Mouse (Mus musculus) stomach, embryonic 15.5 days (tissue): ENCODE measurements around the gene Pten. TPM values are rescaled to one million over a fixed set of nuclear protein-coding genes. Genes with fewer than 3 reads are reported as not detected.
"Not testable (repeated sequence)": the region's sequence is repeated elsewhere in the genome, so short reads cannot be mapped to it uniquely, and the experiment has no call there.

Experiments
- ATAC-seq: fragments of 200-750 bp; cut with Nextera tagmentation; 2 replicates; pipeline ENCODE4 v1.8.0; 2017; ENCODE audit warnings: low read depth, moderate number of reproducible peaks, moderate TSS enrichment; ENCODE audit not compliant: insufficient read depth, low FRiP score
- H3K27ac ChIP-seq: fragments of 300-500 bp; sonication (generic); 2 replicates; pipeline ENCODE4 v1.5.1; 2015; ENCODE audit warnings: mild to moderate bottlenecking, inconsistent platforms
- H3K27me3 ChIP-seq: fragments of 300-500 bp; sonication (generic); replicated peaks from 2 replicates; pipeline ENCODE4 v1.6.1; 2015; ENCODE audit warnings: inconsistent platforms
- H3K36me3 ChIP-seq: fragments of 300-500 bp; sonication (generic); 2 replicates; pipeline ENCODE4 v1.6.1; 2015; ENCODE audit warnings: inconsistent platforms
- H3K4me1 ChIP-seq: fragments of 300-500 bp; sonication (generic); 2 replicates; pipeline ENCODE4 v1.6.1; 2015; ENCODE audit warnings: inconsistent platforms
- H3K4me2 ChIP-seq: fragments of 300-500 bp; sonication (generic); 2 replicates; pipeline ENCODE4 v1.6.1; 2015; ENCODE audit warnings: mild to moderate bottlenecking, inconsistent platforms
- H3K4me3 ChIP-seq: fragments of 300-500 bp; sonication (generic); replicated peaks from 2 replicates; pipeline ENCODE4 v1.5.1; 2015; ENCODE audit warnings: inconsistent platforms
- H3K9ac ChIP-seq: fragments of 300-500 bp; sonication (generic); 2 replicates; pipeline ENCODE4 v1.6.1; 2015; ENCODE audit warnings: inconsistent platforms
- H3K9me3 ChIP-seq: fragments of 300-500 bp; sonication (generic); 2 replicates; pipeline ENCODE4 v1.6.1; 2016; ENCODE audit warnings: inconsistent platforms
- WGBS: fragments of 180-500 bp; shearing (Covaris S2); methylation state at CpG from one replicate; pipeline ENCODE4 v1.1.7; 2015; 5-methylcytosine and 5-hydroxymethylcytosine counted together
- polyA plus RNA-seq: library from polyadenylated mRNA; unstranded; fragments of >200 nt; fragmentation: Nextera tagmentation; extraction: Ambion mirVana; gene quantifications from 2 replicates; pipeline ENCODE4 v1.2.1, GENCODE M21; 2015

Gene Pten
- polyA plus RNA-seq, 1 experiment from 2014 or later: 9.7 TPM

GRCm38 (mm10) chr19:32781305-32782071, 24.2 kb downstream of the Pten start:
- no peak for ATAC-seq
- Histone ChIP-seq H3K27me3 (no peaks in the 10 kb centered on the region), H3K27ac (no peak overlapping the region), H3K36me3 (no peaks in the 10 kb centered on the region), H3K4me2 (no peak overlapping the region), H3K9ac (no peak overlapping the region), H3K9me3 (no peaks in the 10 kb centered on the region), H3K4me1 (no peaks in the 10 kb centered on the region), H3K4me3 (no peak overlapping the region)
- 64% methylated on average over 5 of the region's 5 CpGs for WGBS

GRCm38 (mm10) chr19:32787388-32787787, 30.1 kb downstream of the Pten start:
- peaks cover 11% of the 10 kb centered on the region; the same call in 1 of the 2 replicates for H3K4me1 ChIP-seq
- not testable (repeated sequence) for H3K9ac ChIP-seq, H3K27me3 ChIP-seq, H3K4me2 ChIP-seq, H3K4me3 ChIP-seq, ATAC-seq, H3K9me3 ChIP-seq, H3K36me3 ChIP-seq, H3K27ac ChIP-seq
- WGBS: 54% methylated on average over 4 of the region's 4 CpGs

DNA sequence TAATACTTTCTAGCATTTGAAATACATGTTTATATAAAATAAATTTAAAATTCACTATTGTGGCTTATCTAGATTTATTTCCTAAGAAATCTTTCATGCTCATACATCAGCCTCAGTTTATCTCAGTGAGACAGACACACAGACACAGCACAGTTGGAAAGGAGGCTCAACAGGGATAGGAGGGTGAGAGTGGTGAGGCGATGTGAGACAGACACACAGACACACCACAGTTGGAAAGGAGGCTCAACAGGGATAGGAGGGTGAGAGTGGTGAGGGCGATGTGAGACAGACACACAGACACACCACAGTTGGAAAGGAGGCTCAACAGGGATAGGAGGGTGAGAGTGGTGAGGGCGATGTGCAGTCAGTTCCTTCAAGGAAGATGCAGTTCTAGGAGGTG, 30.7 kb downstream of the Pten start:
- not testable (repeated sequence) for H3K27ac ChIP-seq, H3K4me2 ChIP-seq, ATAC-seq, H3K9ac ChIP-seq, H3K36me3 ChIP-seq, H3K27me3 ChIP-seq, H3K9me3 ChIP-seq, H3K4me3 ChIP-seq
- peaks cover 11% of the 10 kb centered on the region; the same call in 1 of the 2 replicates for H3K4me1 ChIP-seq
- 83% methylated on average over 3 of the region's 3 CpGs for WGBS

DNA sequence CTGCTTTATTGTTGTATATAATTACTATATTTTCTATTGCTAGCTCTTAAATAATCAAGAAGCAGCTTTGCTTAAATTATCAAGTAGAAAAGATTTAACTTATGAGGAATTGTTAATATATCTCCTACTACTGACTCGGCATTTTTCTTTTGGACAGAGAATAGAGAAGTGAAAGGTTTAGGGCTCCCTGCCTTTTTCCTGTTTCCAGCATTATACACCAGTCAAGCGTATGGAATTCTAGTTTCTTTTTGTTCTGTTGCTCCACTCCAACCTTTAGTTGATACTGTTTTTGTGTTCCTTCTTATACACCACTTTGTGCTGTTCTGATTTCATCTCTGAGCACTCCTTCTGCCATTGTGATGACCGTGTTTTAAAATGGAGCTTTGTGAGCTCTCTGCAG, 32.2 kb downstream of the Pten start:
- H3K9me3 ChIP-seq: no peaks in the 10 kb centered on the region
- WGBS: 58% methylated on average over 3 of the region's 3 CpGs
- no peak overlapping the region for H3K9ac ChIP-seq
- no peak overlapping the region for H3K4me3 ChIP-seq
- no peak for ATAC-seq
- H3K4me1 ChIP-seq: peaks cover 14% of the 10 kb centered on the region; the same call in 1 of the 2 replicates
- H3K36me3 ChIP-seq: no peaks in the 10 kb centered on the region
- H3K27me3 ChIP-seq: no peaks in the 10 kb centered on the region
- H3K4me2 ChIP-seq: no peak overlapping the region
- H3K27ac ChIP-seq: no peak overlapping the region

DNA sequence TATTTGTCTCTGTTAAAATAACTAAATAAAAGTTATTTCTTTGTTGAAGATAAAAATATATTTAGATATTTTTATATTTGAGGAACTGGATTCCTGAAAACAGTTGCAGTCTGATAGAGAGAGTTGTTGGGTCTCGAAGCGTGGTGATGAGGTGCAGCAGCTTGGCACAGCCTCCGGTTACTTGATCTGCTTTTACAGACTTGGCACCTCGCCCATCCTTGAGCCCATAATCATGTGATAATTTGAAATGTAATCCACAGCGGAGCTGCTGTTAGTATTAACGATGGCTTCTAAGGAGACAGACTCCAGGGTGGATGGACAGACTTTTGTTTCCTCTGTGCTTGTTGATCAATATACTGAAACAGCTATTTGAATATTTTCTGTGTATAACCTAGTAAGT, 35.3 kb downstream of the Pten start:
- Histone ChIP-seq H3K4me2 (no peak overlapping the region), H3K9ac (no peak overlapping the region), H3K4me3 (no peak overlapping the region), H3K27me3 (no peaks in the 10 kb centered on the region), H3K36me3 (no peaks in the 10 kb centered on the region), H3K9me3 (no peaks in the 10 kb centered on the region), H3K4me1 (peaks cover 14% of the 10 kb centered on the region; the same call in 1 of the 2 replicates), H3K27ac (no peak overlapping the region)
- WGBS: 16% methylated on average over 6 of the region's 6 CpGs
- no peak for ATAC-seq

DNA sequence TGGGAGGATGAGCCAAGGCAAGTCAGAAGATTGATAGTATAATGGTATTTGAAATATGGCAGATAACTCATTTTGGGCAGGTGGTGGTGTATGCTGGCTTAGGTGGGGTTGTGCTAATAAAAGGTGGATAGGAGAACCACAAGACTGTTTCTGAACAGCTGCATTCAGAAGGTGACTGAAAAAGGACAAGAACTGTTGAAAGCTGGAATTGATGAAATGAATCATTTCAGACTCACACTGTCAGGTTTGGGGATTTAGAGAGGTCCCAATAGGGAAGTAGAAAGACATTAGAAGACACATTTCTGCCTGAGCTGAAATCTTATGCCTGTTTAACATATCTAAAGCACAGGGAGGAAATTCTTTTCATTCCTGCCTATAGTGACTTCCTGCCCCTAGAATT, 36.6 kb downstream of the Pten start:
- no peaks in the 10 kb centered on the region for H3K36me3 ChIP-seq
- H3K9ac ChIP-seq: no peak overlapping the region
- H3K9me3 ChIP-seq: no peaks in the 10 kb centered on the region
- H3K4me2 ChIP-seq: no peak overlapping the region
- ATAC-seq: no peak
- H3K27ac ChIP-seq: no peak overlapping the region
- no peak overlapping the region for H3K4me3 ChIP-seq
- H3K4me1 ChIP-seq: peaks cover 5% of the 10 kb centered on the region; the same call in 1 of the 2 replicates
- no peaks in the 10 kb centered on the region for H3K27me3 ChIP-seq

- no peak for ATAC-seq
- H3K4me1 ChIP-seq: no peaks in the 10 kb centered on the region
- H3K27me3 ChIP-seq: no peaks in the 10 kb centered on the region
- peaks cover 6% of the 10 kb centered on the region; the same call in 1 of the 2 replicates for H3K36me3 ChIP-seq
- no peak overlapping the region for H3K4me2 ChIP-seq
- 82% methylated on average over 2 of the region's 2 CpGs for WGBS
- H3K9me3 ChIP-seq: no peaks in the 10 kb centered on the region
- no peak overlapping the region for H3K9ac ChIP-seq
- H3K27ac ChIP-seq: no peak overlapping the region
- no peak overlapping the region for H3K4me3 ChIP-seq
Measured at GRCm38 (mm10) chr19:32800557-32800956, 43.3 kb downstream of the Pten start.

- Histone ChIP-seq H3K4me3 (no peak overlapping the region), H3K9me3 (no peaks in the 10 kb centered on the region), H3K27ac (no peak overlapping the region), H3K4me2 (no peak overlapping the region), H3K9ac (no peak overlapping the region), H3K36me3 (peaks cover 6% of the 10 kb centered on the region; the same call in 1 of the 2 replicates), H3K4me1 (0 out of 2 replicates have a peak, but pooled peaks cover 3% of the 10 kb centered on the region), H3K27me3 (no peaks in the 10 kb centered on the region)
- ATAC-seq: no peak
- WGBS: 47% methylated on average over 4 of the region's 4 CpGs
Measured at GRCm38 (mm10) chr19:32804703-32805102, 47.4 kb downstream of the Pten start.

DNA sequence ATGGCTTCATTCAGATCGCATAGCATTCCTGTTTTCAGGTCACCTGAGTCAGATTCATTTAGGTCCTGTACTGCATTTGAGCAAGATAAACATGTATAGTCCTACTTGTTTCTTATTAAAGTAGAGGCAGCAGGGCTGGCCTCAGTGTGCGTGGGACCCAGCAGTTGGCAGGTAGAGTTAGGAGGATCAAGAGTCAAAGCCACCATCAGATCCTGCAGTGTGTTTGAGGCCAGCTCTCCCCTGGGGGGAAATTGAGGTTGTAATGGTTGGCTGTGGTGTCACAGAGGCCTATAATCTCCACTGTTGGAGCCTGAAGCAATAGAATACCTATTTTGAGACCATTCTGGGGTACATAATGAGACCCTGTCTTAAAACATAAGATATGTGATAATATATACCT, 50.3 kb downstream of the Pten start:
- no peaks in the 10 kb centered on the region for H3K27me3 ChIP-seq
- no peak overlapping the region for H3K27ac ChIP-seq
- ATAC-seq: no peak
- no peak overlapping the region for H3K4me3 ChIP-seq
- peaks cover 9% of the 10 kb centered on the region; the same call in 1 of the 2 replicates for H3K36me3 ChIP-seq
- no peak overlapping the region for H3K9ac ChIP-seq
- no peaks in the 10 kb centered on the region for H3K9me3 ChIP-seq
- 0 out of 2 replicates have a peak, but pooled peaks cover 3% of the 10 kb centered on the region for H3K4me1 ChIP-seq
- WGBS: 89% methylated on average over 2 of the region's 2 CpGs
- no peak overlapping the region for H3K4me2 ChIP-seq

GRCm38 (mm10) chr19:32808690-32809089, 51.4 kb downstream of the Pten start:
- 66% methylated on average over 6 of the region's 6 CpGs for WGBS
- no peak overlapping the region for H3K9ac ChIP-seq
- H3K4me1 ChIP-seq: 0 out of 2 replicates have a peak, but pooled peaks cover 3% of the 10 kb centered on the region
- H3K4me2 ChIP-seq: no peak overlapping the region
- no peak for ATAC-seq
- no peaks in the 10 kb centered on the region for H3K27me3 ChIP-seq
- no peak overlapping the region for H3K4me3 ChIP-seq
- H3K36me3 ChIP-seq: peaks cover 3% of the 10 kb centered on the region; the same call in 1 of the 2 replicates
- H3K27ac ChIP-seq: no peak overlapping the region
- no peaks in the 10 kb centered on the region for H3K9me3 ChIP-seq

DNA sequence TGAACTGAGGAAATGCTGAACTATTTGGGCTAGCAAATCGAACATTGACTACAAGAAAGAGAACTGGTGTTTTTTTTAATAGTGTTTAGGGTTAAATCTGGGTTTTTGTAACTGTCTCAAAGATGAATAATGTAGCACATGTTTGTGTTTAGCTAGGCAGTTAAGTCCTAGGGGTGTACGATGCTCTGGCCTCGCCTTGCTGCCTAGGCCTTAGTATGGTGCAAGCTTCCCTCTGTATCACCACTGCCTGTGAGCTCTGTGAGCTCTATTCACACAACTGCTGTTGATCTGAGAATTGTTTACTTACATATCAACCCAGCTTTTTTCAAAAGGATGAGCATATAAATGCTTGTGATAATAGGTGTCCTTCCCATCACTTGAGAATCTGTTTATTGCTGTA, 51.8 kb downstream of the Pten start:
- 52% methylated on average over 3 of the region's 3 CpGs for WGBS
- H3K27me3 ChIP-seq: no peaks in the 10 kb centered on the region
- no peak for ATAC-seq

GRCm38 (mm10) chr19:32818759-32819158, 61.5 kb downstream of the Pten start:
- no peaks in the 10 kb centered on the region for H3K9me3 ChIP-seq
- no peak overlapping the region for H3K4me2 ChIP-seq
- no peak for ATAC-seq
- H3K27me3 ChIP-seq: no peaks in the 10 kb centered on the region
- peaks cover 6% of the 10 kb centered on the region; the same call in 1 of the 2 replicates for H3K36me3 ChIP-seq
- H3K4me1 ChIP-seq: no peaks in the 10 kb centered on the region
- H3K9ac ChIP-seq: no peak overlapping the region
- no peak overlapping the region for H3K4me3 ChIP-seq
- no peak overlapping the region for H3K27ac ChIP-seq
- 90% methylated on average over 4 of the region's 4 CpGs for WGBS

More for the DNA sequence above, 51.8 kb downstream of the Pten start:
- Histone ChIP-seq H3K36me3 (peaks cover 3% of the 10 kb centered on the region; the same call in 1 of the 2 replicates), H3K27ac (no peak overlapping the region), H3K4me3 (no peak overlapping the region), H3K9me3 (no peaks in the 10 kb centered on the region), H3K9ac (no peak overlapping the region), H3K4me2 (no peak overlapping the region), H3K4me1 (0 out of 2 replicates have a peak, but pooled peaks cover 3% of the 10 kb centered on the region)
